In the genomic region with DNA sequence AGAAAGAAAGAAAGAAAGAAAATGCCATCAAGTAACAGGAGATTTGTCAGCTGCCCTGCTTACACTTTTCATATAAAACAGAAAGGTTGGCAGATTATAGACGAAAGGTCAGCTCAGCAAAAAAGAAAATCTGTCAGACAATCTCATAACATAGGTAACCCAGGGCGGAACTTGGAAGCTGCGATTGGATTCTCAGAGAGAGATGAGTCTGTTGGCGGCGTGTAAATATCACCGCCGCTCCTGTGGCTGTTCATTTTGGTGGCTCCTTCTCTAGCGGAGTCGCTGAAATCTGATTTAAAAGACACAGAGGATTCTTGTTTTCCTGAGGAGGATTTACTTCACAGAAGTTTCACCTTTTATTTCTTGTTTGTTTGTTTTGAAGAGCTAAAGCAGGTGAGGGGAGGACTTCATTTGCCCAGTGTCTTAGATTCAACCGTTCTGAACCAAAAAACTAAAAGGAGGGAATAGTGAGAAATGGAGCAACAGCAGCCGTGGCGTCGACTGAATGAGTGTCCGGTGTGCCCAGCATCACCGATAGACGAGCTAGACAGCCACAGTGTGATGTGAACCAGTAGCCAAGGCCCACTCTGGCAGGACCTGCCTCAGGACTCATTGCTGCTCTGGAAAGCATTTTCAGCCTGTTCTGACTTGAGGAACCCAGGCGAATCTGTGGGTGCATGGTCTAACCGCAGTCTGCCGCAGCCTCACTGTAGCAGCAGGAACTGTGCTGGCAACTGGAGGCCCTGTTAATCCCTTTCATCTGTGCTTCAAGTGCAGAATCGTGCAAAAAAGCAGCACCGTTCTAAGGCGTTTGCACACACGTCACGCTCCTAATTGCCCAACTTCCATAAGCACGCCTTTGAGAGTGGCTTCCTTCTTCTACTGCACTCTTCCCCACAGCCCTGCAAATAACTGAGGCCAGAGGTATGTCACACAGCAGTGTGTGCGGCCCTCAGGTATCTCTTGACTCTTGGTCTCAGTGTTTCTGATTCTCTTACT, we compare ENCODE assay signal across 12 mouse cellular contexts.
DNase-seq lines count a peak whose midpoint lies in the region; ATAC-seq lines count a peak whose summit lies in the region.
"Had no signal": no experiment of that assay in that cellular context is flagged by ENCODE, and none has a peak within 500 bp of the region (broad histone marks: within the 10 kb centered on the region; RNA-seq: fewer than 3 reads in every experiment).

No protein-coding gene starts in this region.

- no peak overlapping the region for H3K4me3 ChIP-seq in hindbrain, embryonic 13.5 days
- H3K4me3 ChIP-seq in hindbrain, embryonic 11.5 days (ENCODE audit: low read depth, low read length) = no peak overlapping the region
- no peak overlapping the region for H3K4me3 ChIP-seq in limb, embryonic 11.5 days (ENCODE audit: low read depth, low read length)
- H3K4me3 ChIP-seq in neural tube, embryonic 14.5 days (ENCODE audit: low read depth, low read length) = no peak overlapping the region
- H3K4me3 ChIP-seq: heart, adult 2 months; liver, embryonic 13.5 days; megakaryocyte, embryonic 14.5 days had no signal

- H3K9ac ChIP-seq in hindbrain, embryonic 13.5 days = peak overlapping the region; percentile 30; the same call in 1 of the 2 replicates
- no peak overlapping the region for H3K9ac ChIP-seq in hindbrain, embryonic 11.5 days (ENCODE audit: low read depth, low read length)
- no peak overlapping the region for H3K9ac ChIP-seq in limb, embryonic 11.5 days (ENCODE audit: low read length)
- no peak overlapping the region for H3K9ac ChIP-seq in neural tube, embryonic 14.5 days (replicated peaks; ENCODE audit: low read depth, low read length)
- H3K9ac ChIP-seq: liver, embryonic 13.5 days had no signal

- no peaks in the 10 kb centered on the region for H3K36me3 ChIP-seq in hindbrain, embryonic 13.5 days
- H3K36me3 ChIP-seq in hindbrain, embryonic 11.5 days (ENCODE audit: control insufficient read depth, insufficient read depth, low read length) = no peaks in the 10 kb centered on the region
- no peaks in the 10 kb centered on the region for H3K36me3 ChIP-seq in limb, embryonic 11.5 days (ENCODE audit: control insufficient read depth, insufficient read depth, low read length)
- no peaks in the 10 kb centered on the region for H3K36me3 ChIP-seq in neural tube, embryonic 14.5 days (ENCODE audit: control insufficient read depth, insufficient read depth, low read length)
- H3K36me3 ChIP-seq: liver, embryonic 13.5 days had no signal

- no peak for ATAC-seq in hindbrain, embryonic 13.5 days (ENCODE audit: low FRiP score)
- no peak for ATAC-seq in hindbrain, embryonic 11.5 days (ENCODE audit: low FRiP score)
- ATAC-seq in limb, embryonic 11.5 days (ENCODE audit: insufficient number of reproducible peaks, low FRiP score, low TSS enrichment, low read depth) = 0 out of 2 replicates have a peak, but pooled peaks have one; percentile 44
- no peak for ATAC-seq in neural tube, embryonic 14.5 days (ENCODE audit: low read depth)
- ATAC-seq in megakaryocyte-erythroid progenitor cell, adult 5-6 weeks (replicated peaks; ENCODE audit: low FRiP score, low TSS enrichment, poor library complexity, severe bottlenecking) = no peak

- no peaks in the 10 kb centered on the region for H3K9me3 ChIP-seq in hindbrain, embryonic 13.5 days
- no peaks in the 10 kb centered on the region for H3K9me3 ChIP-seq in hindbrain, embryonic 11.5 days (ENCODE audit: control insufficient read depth, low read length)
- no peaks in the 10 kb centered on the region for H3K9me3 ChIP-seq in limb, embryonic 11.5 days (ENCODE audit: control insufficient read depth, low read length)
- no peaks in the 10 kb centered on the region for H3K9me3 ChIP-seq in neural tube, embryonic 14.5 days (ENCODE audit: control insufficient read depth, low read length)
- H3K9me3 ChIP-seq: liver, embryonic 13.5 days had no signal

- no peaks in the 10 kb centered on the region for H3K27me3 ChIP-seq in hindbrain, embryonic 13.5 days
- no peaks in the 10 kb centered on the region for H3K27me3 ChIP-seq in hindbrain, embryonic 11.5 days (ENCODE audit: control insufficient read depth, insufficient read depth, low read length)
- H3K27me3 ChIP-seq in limb, embryonic 11.5 days (ENCODE audit: control insufficient read depth, insufficient read depth, low read length) = no peaks in the 10 kb centered on the region
- H3K27me3 ChIP-seq in neural tube, embryonic 14.5 days (ENCODE audit: control insufficient read depth, insufficient read depth, low read length) = no peaks in the 10 kb centered on the region
- H3K27me3 ChIP-seq: liver, embryonic 13.5 days; megakaryocyte, embryonic 14.5 days had no signal

- no peak overlapping the region for H3K4me2 ChIP-seq in hindbrain, embryonic 13.5 days
- no peak overlapping the region for H3K4me2 ChIP-seq in hindbrain, embryonic 11.5 days (replicated peaks; ENCODE audit: low read depth, low read length)
- no peak overlapping the region for H3K4me2 ChIP-seq in limb, embryonic 11.5 days (ENCODE audit: low read depth, severe bottlenecking)
- no peak overlapping the region for H3K4me2 ChIP-seq in neural tube, embryonic 14.5 days (ENCODE audit: low read depth, low read length)
- H3K4me2 ChIP-seq: liver, embryonic 13.5 days had no signal

- peaks cover 15% of the 10 kb centered on the region for H3K4me1 ChIP-seq in hindbrain, embryonic 13.5 days (replicated peaks)
- H3K4me1 ChIP-seq in hindbrain, embryonic 11.5 days (replicated peaks; ENCODE audit: control insufficient read depth, insufficient read depth, low read length) = no peaks in the 10 kb centered on the region
- peaks cover 19% of the 10 kb centered on the region for H3K4me1 ChIP-seq in limb, embryonic 11.5 days (ENCODE audit: control insufficient read depth, insufficient read depth, low read length)
- H3K4me1 ChIP-seq in neural tube, embryonic 14.5 days (ENCODE audit: control insufficient read depth, insufficient read depth, low read length) = peaks cover 10% of the 10 kb centered on the region
- H3K4me1 ChIP-seq: liver, embryonic 13.5 days; megakaryocyte, embryonic 14.5 days had no signal

- no peak for DNase-seq in hindbrain, embryonic 11.5 days (ENCODE audit: low spot score)
- peak; percentile 15 for DNase-seq in right cerebral cortex, adult 18-20 months
- no peak for DNase-seq in right cerebral cortex, postnatal 25 days
- DNase-seq in limb, embryonic 11.5 days (ENCODE audit: low spot score) = no peak
- DNase-seq in testis, postnatal 10 days (ENCODE audit: low spot score) = no peak
- DNase-seq: heart, adult 2 months; kidney, postnatal 36 days; liver, embryonic 13.5 days had no signal

- WGBS in hindbrain, embryonic 13.5 days = 77% methylated on average over 26 of the region's 26 CpGs
- 84% methylated on average over 26 of the region's 26 CpGs for WGBS in hindbrain, embryonic 11.5 days
- WGBS in limb, embryonic 11.5 days = 68% methylated on average over 26 of the region's 26 CpGs
- 75% methylated on average over 26 of the region's 26 CpGs for WGBS in neural tube, embryonic 14.5 days

- peak overlapping the region; percentile 61 for H3K27ac ChIP-seq in hindbrain, embryonic 13.5 days
- H3K27ac ChIP-seq in hindbrain, embryonic 11.5 days (ENCODE audit: low read depth, low read length) = no peak overlapping the region
- H3K27ac ChIP-seq in limb, embryonic 11.5 days (replicated peaks; ENCODE audit: low read depth, low read length) = no peak overlapping the region
- peak overlapping the region; percentile 30 for H3K27ac ChIP-seq in neural tube, embryonic 14.5 days (ENCODE audit: low read depth, low read length)
- H3K27ac ChIP-seq: heart, adult 2 months; liver, embryonic 13.5 days had no signal

Comparison
In these comparisons a context has a peak if more than half of its experiments do, and no peak if none do; other contexts are left out.
1. H3K27ac ChIP-seq: peak in hindbrain, embryonic 13.5 days (single experiment) and neural tube, embryonic 14.5 days (single experiment); none in hindbrain, embryonic 11.5 days (single experiment) and limb, embryonic 11.5 days (single experiment).